Mouse (Mus musculus) spleen, adult 18-20 months (tissue): ENCODE results near the gene Anks1b.

Experiments used
- DNase-seq, 2 experiments: peaks; one replicate each; pipeline ENCODE4 v3.0.0; 2022; ENCODE audit warnings: mixed read lengths in 2 of 2

The Anks1b gene

GRCm38 (mm10) chr10:89975431-89975841 is 102.1 kb downstream of the Anks1b start:
- no peak for DNase-seq

DNA sequence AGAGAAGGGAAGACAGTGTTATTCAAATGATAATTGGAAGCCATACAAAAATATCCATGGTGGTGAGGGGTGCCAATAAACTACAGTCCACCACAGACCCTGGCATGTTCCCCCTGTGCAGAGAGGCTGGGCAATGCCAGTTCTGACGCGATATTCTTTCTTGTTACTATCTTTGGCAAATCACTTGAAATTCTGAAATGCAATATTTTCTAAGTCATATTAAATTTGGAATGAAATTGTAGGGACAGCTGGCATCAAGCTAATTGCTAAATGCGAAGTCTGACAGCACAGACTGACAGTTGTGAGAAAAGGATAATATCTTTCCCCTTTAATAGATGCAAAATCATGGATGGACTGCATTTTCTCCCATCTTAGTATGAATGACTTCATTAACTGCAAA is 103.3 kb downstream of the Anks1b start:
- no peak for DNase-seq

GRCm38 (mm10) chr10:89994171-89994570 is 120.9 kb downstream of the Anks1b start:
- DNase-seq: no peak

DNA sequence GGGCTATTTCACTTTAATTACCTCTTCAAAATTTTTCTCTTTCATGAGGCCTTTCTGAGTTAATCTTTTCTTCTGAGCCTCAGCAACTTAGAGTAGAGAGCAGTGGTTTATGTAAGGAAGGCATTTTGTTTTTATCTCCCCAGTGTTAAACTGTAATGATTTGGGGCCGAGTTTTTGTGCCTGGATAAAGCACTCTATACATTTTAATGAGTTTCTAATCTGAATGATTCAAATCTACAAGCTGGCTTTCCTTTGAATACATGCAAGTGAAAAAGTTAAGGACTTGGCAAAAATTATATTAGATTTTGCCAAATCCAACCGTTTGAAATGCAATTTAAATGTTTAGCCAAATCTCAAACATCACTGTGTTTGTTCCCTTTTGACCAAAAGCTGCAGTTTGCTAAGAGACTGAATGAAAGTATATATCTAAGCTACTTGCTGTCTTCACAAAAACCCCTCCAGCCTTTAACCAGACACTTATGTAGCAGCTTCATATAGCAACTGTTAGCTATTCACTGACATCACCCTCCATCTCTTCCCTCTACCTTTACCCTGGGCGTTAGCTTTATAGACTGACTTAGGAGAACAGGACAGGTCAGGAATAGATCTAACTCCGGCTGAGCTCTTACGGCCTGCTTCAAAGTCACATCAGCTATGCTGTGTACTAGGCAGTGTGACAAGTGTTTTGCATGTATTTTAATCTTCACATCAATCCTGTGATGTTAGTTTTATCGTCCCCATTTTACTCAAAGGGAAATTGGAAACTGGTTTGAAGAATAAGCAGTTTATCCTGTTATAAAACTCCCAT is 122.5 kb downstream of the Anks1b start:
- no peak for DNase-seq

DNA sequence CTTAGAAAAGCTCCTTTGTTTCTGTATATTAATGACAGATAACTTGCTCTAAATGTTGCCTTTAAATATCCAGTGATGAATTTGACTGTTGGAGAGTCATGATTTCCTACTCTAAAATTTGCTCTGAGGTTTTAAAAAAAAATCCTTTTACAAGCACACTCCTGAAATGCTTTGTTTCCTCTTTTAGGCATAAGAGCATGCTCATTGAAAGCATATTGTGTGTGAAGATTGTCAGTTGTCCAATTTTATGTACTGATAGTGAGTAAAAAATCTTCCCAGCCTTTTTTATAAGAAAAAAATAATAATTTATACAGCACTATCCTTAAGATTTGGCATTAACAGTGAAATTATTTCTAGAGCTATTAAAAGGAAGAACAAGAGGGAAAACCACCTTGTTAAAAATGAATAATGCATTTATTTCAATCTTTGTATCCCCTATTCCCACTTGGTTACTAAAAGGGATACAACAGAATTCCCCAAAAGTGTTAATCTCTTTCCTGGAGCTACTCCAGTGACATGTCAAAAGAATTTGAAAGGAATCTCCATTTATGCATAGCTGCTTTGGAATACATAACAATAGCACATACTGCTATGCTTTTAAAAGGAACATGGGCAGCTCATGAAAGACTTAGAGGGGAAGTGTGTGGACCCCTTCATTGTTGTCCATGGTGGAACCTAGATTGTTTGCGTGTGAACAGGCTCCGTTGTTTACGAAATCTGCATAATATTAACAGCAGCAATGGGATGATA is 130.8 kb downstream of the Anks1b start:
- DNase-seq: no peak

DNA sequence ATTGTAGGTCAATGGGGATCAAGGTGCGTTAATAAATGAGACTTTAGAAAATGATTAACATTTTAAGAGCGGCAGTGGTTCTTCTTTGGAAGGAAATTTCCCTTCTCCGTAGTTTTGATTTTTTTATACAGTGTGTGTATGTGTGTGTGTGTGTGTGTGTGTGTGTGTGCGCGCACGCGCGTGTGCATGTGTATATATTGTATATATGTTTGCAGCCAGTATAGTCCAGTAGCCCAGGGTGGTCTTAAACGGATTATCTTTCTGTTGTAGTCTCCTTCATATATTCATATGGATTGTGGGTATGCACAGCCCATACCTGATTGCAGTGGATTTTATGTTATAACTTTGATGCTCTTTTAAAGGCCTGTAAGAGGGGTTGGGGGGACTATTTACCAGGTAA is 131.6 kb downstream of the Anks1b start:
- DNase-seq: no peak

- DNase-seq: no peak
Measured at GRCm38 (mm10) chr10:90033037-90033436, 159.7 kb downstream of the Anks1b start.

GRCm38 (mm10) chr10:90043287-90043686 is 170.0 kb downstream of the Anks1b start:
- DNase-seq: no peak

GRCm38 (mm10) chr10:90043773-90044172 is 170.5 kb downstream of the Anks1b start:
- no peak for DNase-seq

DNA sequence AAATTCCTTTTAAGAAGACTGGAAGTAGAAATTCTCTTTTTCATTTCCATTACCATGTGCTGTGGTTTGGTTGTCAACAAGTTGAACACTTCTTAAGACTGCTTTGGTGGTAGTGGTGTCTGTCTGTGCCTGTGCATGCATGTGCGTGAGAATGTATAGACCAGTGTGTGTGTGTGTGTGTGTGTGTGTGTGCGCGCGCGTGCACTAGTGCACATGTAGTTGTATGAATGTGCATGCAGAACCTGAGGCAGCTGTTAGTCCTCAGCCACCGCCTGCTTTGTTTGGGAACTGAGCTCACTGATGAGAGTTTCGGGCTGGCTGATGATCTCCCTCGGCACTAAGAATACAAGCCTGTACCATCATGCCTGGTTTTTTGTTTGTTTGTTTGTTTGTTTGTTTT is 170.9 kb downstream of the Anks1b start:
- no peak for DNase-seq

DNA sequence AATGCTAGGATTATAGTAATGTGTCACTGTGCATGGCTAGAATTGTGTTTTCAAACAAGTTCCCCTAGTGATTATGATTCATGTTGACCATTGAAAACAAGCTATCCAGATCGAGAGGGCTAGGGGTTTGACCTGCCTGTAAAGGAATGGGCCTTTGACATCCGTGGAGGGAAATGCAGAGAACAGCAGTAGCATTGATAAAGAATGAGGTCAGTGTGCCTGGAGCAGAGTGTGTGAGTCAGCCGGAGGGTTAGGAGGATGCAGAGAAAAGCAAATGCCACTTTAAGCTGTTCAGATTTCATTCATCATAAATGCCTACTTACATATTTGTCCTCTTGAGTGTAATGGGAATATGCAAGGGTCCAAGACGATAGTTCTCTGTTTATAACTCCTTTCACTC is 195.3 kb downstream of the Anks1b start:
- no peak for DNase-seq

- DNase-seq: no peak
Measured at GRCm38 (mm10) chr10:90077930-90078329, 204.6 kb downstream of the Anks1b start.

DNA sequence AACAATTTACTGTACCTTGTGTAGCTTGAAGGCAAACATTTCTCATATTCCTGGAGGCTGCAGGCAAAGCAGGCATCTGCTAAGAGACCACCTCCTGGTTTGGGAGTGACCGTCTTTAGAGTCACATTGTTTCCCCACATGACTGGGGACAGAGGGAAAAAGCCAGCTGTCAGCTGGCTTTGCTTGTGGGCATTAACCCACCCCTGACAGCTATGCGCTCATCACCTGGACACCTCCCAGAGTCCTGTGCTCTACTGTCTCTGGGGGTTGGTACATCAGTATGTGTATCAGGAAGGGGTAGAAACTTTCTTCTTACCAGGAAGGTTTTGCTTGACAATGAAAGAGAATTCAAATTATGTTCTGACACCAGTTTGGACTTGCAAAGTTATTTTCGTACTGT is 207.8 kb downstream of the Anks1b start:
- DNase-seq: no peak

- no peak for DNase-seq
Measured at GRCm38 (mm10) chr10:90081630-90082029, 208.3 kb downstream of the Anks1b start.

DNA sequence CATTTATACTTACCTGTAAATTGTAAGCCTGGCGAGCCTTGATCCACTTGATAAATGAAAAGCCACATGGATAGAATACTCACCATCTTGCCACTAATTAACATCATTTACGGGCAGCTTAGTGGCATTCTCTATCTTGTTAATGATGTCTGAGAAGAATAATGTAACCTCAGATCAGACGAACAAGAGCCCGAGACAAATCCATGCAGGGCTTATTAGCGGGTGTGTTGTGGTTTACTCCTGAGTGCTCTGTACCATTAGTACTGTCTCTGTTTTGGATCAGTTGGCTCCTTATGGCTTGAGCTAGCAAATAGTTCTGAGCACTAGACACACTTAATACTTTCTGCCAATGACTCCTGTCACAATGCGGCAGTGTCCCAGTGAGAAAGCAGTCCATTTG is 220.6 kb downstream of the Anks1b start:
- no peak for DNase-seq

DNA sequence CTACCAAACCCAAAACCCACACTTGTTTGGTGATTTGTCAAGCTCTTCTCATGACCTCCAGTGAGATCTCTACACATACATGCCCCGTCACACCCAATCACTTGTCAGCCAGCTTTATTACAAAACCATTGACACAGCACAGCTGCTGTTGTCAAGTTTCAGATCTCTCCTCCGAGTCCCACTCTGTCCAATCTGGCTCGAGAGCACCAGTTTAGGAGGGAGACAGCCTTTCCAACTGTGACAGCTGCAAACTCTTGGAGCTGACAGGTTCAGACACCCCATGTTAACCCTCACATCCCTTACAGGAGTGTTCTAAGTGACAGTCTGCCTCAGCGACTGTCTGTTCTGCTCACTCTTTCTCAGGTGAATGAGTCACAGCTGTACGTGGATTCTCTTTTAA is 239.4 kb downstream of the Anks1b start:
- DNase-seq: no peak

DNA sequence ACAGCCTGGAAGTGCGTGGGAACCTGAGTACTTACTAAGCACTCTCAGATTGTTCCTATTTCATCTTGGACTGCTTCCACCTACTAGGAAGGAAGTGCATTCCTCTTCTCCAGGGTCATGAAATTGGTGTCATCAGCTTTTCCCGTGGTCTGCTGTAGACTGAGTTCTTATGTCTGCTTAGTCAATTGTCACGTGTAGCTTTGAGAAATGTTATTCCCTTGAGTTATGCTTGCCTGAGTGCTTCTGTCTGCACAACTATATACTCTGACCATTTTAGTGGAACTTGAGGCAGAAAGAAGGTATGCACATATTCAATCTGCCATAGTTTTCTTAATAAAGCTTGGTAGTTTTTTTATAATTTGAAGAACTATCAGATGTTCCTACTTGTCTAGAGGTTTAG is 243.6 kb downstream of the Anks1b start:
- no peak for DNase-seq

DNA sequence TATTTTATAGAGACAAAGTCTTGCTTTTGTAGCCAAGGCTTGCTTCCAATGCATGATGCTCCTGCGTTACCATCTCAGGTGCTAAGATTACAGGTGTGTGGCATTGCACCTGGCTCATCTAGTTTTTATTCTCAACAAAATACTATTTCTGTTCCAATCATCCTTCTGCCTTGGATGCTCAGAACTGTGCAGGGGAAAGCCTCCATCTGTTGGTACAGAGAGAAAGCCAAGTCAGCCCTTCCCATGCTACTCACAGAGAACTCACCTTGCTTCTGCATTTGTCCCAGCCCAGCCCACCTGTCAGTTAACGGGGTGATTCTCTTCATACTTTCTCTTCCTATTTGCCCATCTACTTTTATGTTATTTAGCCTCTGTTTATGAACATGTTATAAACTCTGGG is 244.5 kb downstream of the Anks1b start:
- no peak for DNase-seq

DNA sequence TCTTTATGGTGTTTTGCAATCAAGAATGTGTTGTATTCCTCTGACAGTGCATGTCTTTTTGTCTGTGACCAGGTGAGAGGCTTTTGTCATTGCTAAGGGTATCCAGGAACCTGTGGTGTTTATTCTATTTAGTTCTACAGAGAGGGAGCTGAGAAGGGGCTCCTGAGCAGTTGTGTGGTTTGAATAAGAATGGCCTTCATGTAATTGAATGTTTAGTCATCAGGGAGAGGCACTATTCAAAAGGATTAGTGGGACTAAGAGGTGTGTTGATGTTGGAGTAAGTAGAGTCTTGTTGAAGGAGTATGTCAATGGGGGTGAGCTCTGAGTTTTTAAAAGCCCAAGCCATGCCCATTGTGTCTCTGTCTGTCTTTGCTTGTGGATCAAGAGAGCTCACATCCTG is 264.2 kb downstream of the Anks1b start:
- DNase-seq: no peak

- no peak for DNase-seq
Measured at GRCm38 (mm10) chr10:90140947-90141346, 267.6 kb downstream of the Anks1b start.

DNA sequence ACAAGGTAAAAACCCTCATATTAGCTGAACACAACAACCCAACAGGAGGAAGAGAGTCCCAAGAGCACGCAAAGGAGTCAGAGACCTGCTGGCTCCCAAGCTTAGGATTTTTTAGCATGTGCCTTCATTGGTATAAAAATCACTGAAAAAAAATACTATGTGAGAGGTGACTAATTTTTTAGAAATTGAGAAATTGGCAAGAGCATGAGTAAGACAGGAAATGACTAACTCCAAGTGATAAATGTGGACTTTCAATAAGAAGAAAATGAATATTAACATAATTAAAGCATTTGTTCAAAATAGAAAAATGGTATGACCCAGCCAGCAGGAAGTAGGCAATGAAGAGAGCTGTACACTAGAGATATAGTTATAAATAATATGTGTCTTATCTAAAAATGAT is 271.1 kb downstream of the Anks1b start:
- DNase-seq: no peak

DNA sequence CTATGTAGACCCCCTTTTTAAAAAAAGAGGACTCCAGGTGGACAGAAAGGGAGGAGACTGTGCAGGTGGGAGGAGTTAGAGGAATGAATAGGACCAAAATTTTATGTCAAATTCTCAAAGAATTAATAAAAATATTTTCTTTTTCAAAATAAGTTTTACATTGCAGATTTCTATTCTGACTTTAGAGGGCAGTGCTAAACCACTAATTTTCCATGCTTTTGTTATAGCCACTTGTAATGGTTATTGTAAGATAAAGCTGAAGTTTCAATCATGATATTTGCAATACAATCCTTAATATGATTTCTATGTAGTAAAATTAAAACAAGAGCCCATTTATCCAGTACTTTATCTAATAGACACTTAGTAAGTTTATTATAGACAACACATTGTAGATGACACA is 278.2 kb downstream of the Anks1b start:
- no peak for DNase-seq

DNA sequence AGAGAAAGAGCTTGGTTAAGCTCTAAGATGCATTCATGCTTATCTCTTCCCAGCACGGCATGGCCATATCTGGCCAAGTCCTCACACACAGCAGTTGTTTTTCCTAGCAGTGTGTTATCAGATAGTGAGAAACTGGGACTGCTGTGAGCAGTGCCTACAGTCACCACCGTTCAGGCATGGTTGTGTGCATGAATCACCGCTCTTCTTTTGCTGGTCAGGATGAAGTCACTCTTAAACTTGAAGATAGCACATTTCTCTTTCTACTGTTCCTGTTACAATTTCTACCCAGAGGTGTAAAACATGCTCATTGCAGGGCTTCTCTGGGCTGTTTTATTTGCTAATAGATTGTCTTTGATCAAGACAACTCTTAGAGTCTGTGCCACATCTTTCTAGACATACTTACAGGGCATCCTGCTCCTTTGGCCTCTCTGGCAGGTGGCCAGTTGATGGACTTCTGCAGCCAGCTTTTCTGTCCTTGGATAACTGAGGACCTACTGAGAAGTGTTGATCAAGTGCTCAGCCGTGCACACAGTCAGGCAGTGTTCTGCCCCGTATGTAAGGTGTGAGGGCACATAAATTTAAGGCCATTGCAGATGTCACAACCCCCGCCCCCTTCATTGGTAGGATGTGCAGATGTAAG is 296.8 kb downstream of the Anks1b start:
- DNase-seq: no peak

DNA sequence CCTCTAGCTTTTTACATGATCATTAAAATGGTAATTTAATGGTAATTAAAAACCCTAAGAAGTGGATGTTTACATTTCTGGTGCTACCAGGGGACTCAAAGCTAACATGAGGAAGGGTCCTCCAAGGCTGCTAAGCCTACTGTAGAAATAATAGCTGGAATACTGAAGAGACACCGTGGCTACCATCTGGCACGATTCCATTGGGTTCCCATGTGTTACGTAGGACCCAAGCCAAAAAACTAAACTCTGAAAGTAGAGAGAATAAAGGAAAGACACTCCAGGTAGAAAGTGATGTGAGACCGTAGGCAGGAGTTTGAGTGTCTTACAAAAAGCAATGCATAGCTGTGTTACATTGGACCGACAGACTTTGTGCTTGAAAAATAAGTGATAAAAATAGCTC is 317.1 kb downstream of the Anks1b start:
- DNase-seq: no peak
